Mouse (Mus musculus): ENCODE data around the gene Pear1. TPM values are rescaled to one million over a fixed set of nuclear protein-coding genes. Genes with fewer than 3 reads are reported as not detected.

Pear1 gene
- 39.1 TPM for polyA plus RNA-seq (2014; fragmentation: Illumina TruSeq; extraction: RNeasy Lipid Tissue Mini Kit (QIAGEN cat#74804); ENCODE audit: low read depth, low replicate concordance)

GRCm38 (mm10) chr3:87824206-87824605 is at the start of gene Pear1:
Gene Pear1, minus strand, starts transcription at chr3:87824306.

GRCm38 (mm10) chr3:87846650-87847110 is 22.6 kb upstream of the Pear1 start, which contains the start of gene Sh2d2a:
Gene Sh2d2a, plus strand, starts transcription at chr3:87846755.

GRCm38 (mm10) chr3:87796736-87797334 is 27.3 kb downstream of the Pear1 start, which contains the start of gene Insrr:
Gene Insrr, plus strand, starts transcription at chr3:87796951.

GRCm38 (mm10) chr3:87794922-87795325 is 29.2 kb downstream of the Pear1 start, which contains the start of gene Ntrk1:
Gene Ntrk1, minus strand, starts transcription at chr3:87795162.

GRCm38 (mm10) chr3:87748431-87748830 is 75.7 kb downstream of the Pear1 start, which contains the start of gene Lrrc71:
Gene Lrrc71, minus strand, starts transcription at chr3:87748625.

Other genes with a start within 250 kb of the Pear1 start
- 21.8 TPM for gene Arhgef11, start 206.7 kb downstream of the Pear1 start, polyA plus RNA-seq (2014; fragmentation: Illumina TruSeq; extraction: RNeasy Lipid Tissue Mini Kit (QIAGEN cat#74804); ENCODE audit: low read depth, low replicate concordance)
- gene Lrrc71, start 75.7 kb downstream of the Pear1 start, polyA plus RNA-seq (2014; fragmentation: Illumina TruSeq; extraction: RNeasy Lipid Tissue Mini Kit (QIAGEN cat#74804); ENCODE audit: low read depth, low replicate concordance): 6.5 TPM
- 1.3 TPM for gene Ntrk1, start 29.1 kb downstream of the Pear1 start, polyA plus RNA-seq (2014; fragmentation: Illumina TruSeq; extraction: RNeasy Lipid Tissue Mini Kit (QIAGEN cat#74804); ENCODE audit: low read depth, low replicate concordance)
- 2.8 TPM for gene Insrr, start 27.4 kb downstream of the Pear1 start, polyA plus RNA-seq (2014; fragmentation: Illumina TruSeq; extraction: RNeasy Lipid Tissue Mini Kit (QIAGEN cat#74804); ENCODE audit: low read depth, low replicate concordance)
- 0.55 TPM for gene Sh2d2a, start 22.4 kb upstream of the Pear1 start, polyA plus RNA-seq (2014; fragmentation: Illumina TruSeq; extraction: RNeasy Lipid Tissue Mini Kit (QIAGEN cat#74804); ENCODE audit: low read depth, low replicate concordance)
- gene Prcc, start 61.3 kb upstream of the Pear1 start, polyA plus RNA-seq (2014; fragmentation: Illumina TruSeq; extraction: RNeasy Lipid Tissue Mini Kit (QIAGEN cat#74804); ENCODE audit: low read depth, low replicate concordance): 24.2 TPM
- gene Hdgf, start 82.0 kb upstream of the Pear1 start, polyA plus RNA-seq (2014; fragmentation: Illumina TruSeq; extraction: RNeasy Lipid Tissue Mini Kit (QIAGEN cat#74804); ENCODE audit: low read depth, low replicate concordance): 132 TPM
- gene Mrpl24, start 95.2 kb upstream of the Pear1 start, polyA plus RNA-seq (2014; fragmentation: Illumina TruSeq; extraction: RNeasy Lipid Tissue Mini Kit (QIAGEN cat#74804); ENCODE audit: low read depth, low replicate concordance): 115 TPM
- gene Isg20l2, start 106.0 kb upstream of the Pear1 start, polyA plus RNA-seq (2014; fragmentation: Illumina TruSeq; extraction: RNeasy Lipid Tissue Mini Kit (QIAGEN cat#74804); ENCODE audit: low read depth, low replicate concordance): 15.9 TPM
- 19.1 TPM for gene Rrnad1, start 106.4 kb upstream of the Pear1 start, polyA plus RNA-seq (2014; fragmentation: Illumina TruSeq; extraction: RNeasy Lipid Tissue Mini Kit (QIAGEN cat#74804); ENCODE audit: low read depth, low replicate concordance)
- gene Crabp2, start 124.4 kb upstream of the Pear1 start, polyA plus RNA-seq (2014; fragmentation: Illumina TruSeq; extraction: RNeasy Lipid Tissue Mini Kit (QIAGEN cat#74804); ENCODE audit: low read depth, low replicate concordance): 3.9 TPM
- 9.0 TPM for gene Nes, start 146.8 kb upstream of the Pear1 start, polyA plus RNA-seq (2014; fragmentation: Illumina TruSeq; extraction: RNeasy Lipid Tissue Mini Kit (QIAGEN cat#74804); ENCODE audit: low read depth, low replicate concordance)
- not detected for gene Bcan, start 175.9 kb upstream of the Pear1 start, polyA plus RNA-seq (2014; fragmentation: Illumina TruSeq; extraction: RNeasy Lipid Tissue Mini Kit (QIAGEN cat#74804); ENCODE audit: low read depth, low replicate concordance)
- gene Hapln2, start 203.3 kb upstream of the Pear1 start, polyA plus RNA-seq (2014; fragmentation: Illumina TruSeq; extraction: RNeasy Lipid Tissue Mini Kit (QIAGEN cat#74804); ENCODE audit: low read depth, low replicate concordance): not detected
- 11.0 TPM for gene Gpatch4, start 218.8 kb upstream of the Pear1 start, polyA plus RNA-seq (2014; fragmentation: Illumina TruSeq; extraction: RNeasy Lipid Tissue Mini Kit (QIAGEN cat#74804); ENCODE audit: low read depth, low replicate concordance)
- gene Naxe, start 234.2 kb upstream of the Pear1 start, polyA plus RNA-seq (2014; fragmentation: Illumina TruSeq; extraction: RNeasy Lipid Tissue Mini Kit (QIAGEN cat#74804); ENCODE audit: low read depth, low replicate concordance): 105 TPM

Measured in adipose tissue, adult 10 weeks (tissue).